Mouse (Mus musculus): ENCODE data around the gene Hic2. TPM values are rescaled to one million over a fixed set of nuclear protein-coding genes. Genes with fewer than 3 reads are reported as not detected.

The Hic2 gene
- polyA plus RNA-seq, 1 experiment from 2014 or later = 4.5 TPM

DNA sequence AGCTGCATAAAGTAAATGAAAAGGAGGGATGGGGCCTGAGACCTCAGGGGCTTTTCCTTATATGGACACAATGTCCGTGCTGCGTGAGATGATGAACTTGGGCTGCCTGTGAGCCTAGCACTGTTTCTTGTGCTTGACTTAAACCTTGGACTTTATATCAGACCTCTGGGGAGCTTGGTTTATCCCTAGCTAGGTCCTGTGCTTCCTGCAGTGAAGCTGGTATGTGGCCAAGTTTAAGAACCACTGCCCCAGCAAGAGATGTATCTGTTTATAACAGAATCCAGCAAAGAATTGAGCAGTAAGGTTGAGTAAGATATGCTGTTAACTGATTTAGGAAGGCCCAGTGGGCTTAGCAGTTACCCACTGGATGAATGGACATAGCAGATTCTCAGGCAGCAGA lies 6.0 kb downstream of the Hic2 start:
- H3K4me1 ChIP-seq = peaks cover 38% of the 10 kb centered on the region
- H3K9me3 ChIP-seq = no peaks in the 10 kb centered on the region
- ATAC-seq (ENCODE audit: insufficient read depth, low FRiP score, low read depth) = no peak
- H3K36me3 ChIP-seq = no peaks in the 10 kb centered on the region
- no peak overlapping the region for H3K4me3 ChIP-seq (replicated peaks)
- H3K9ac ChIP-seq = no peak overlapping the region
- 49% methylated on average over 2 of the region's 2 CpGs for WGBS
- H3K4me2 ChIP-seq = no peak overlapping the region
- no peaks in the 10 kb centered on the region for H3K27me3 ChIP-seq (replicated peaks)
- peak overlapping the region; percentile 21; the same call in 1 of the 2 replicates for H3K27ac ChIP-seq

DNA sequence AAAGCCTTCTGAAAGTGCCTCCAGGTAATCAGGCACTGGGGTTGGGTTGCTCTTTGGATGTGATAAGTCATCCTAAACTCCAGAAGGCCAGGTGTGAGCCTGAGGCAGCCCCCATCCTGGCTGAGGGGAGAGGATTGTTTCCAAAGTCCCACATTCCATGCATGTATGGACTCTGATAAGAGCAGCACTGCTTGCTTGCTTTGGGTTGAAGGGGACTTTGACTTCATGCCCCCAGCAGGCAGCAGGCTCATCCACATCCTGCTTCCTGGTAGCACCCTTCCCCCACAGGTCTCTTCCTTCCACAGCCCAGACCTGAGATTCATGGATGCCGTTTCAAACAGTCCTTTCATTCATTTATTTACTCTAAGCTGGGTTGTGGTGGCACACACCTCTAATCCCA lies 10.4 kb downstream of the Hic2 start:
- no peak overlapping the region for H3K4me2 ChIP-seq
- peaks cover 21% of the 10 kb centered on the region for H3K4me1 ChIP-seq
- 27% methylated on average over 1 of the region's 1 CpGs for WGBS

DNA sequence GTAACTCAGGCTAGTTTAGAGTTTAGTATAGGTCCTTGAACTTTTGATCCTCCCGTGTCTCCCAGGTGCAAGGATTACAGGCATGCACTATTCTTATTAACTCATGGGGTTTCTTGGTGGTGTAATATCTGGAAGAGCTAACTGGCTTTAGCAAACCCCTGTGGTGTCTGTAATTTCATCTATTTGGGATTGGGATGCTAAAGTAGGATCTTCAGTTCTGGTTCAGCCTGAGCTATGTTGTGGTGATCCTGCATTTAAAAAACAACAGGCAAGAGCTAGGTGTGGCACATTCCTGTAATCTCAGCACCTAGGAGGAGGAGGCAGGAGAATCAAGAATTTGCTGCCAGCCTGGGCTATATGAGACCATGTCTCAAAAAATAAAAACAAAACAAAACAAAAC lies 11.6 kb downstream of the Hic2 start:
- no peaks in the 10 kb centered on the region for H3K9me3 ChIP-seq
- H3K27me3 ChIP-seq (replicated peaks) = no peaks in the 10 kb centered on the region
- H3K36me3 ChIP-seq = no peaks in the 10 kb centered on the region
- H3K27ac ChIP-seq = no peak overlapping the region
- peaks cover 12% of the 10 kb centered on the region; the same call in 1 of the 2 replicates for H3K4me1 ChIP-seq
- no peak overlapping the region for H3K4me3 ChIP-seq (replicated peaks)
- 78% methylated on average over 1 of the region's 1 CpGs for whole genome bisulfite sequencing
- H3K9ac ChIP-seq = no peak overlapping the region
- no peak for ATAC-seq (ENCODE audit: insufficient read depth, low FRiP score, low read depth)
- H3K4me2 ChIP-seq = no peak overlapping the region

More for the DNA sequence above, 10.4 kb downstream of the Hic2 start:
- Histone ChIP-seq H3K27ac (no peak overlapping the region), H3K9ac (no peak overlapping the region), H3K36me3 (no peaks in the 10 kb centered on the region), H3K27me3 (replicated peaks) (no peaks in the 10 kb centered on the region), H3K9me3 (no peaks in the 10 kb centered on the region), H3K4me3 (replicated peaks) (no peak overlapping the region)
- peak; percentile 29; the same call in 1 of the 2 replicates for ATAC-seq (ENCODE audit: insufficient read depth, low FRiP score, low read depth)

DNA sequence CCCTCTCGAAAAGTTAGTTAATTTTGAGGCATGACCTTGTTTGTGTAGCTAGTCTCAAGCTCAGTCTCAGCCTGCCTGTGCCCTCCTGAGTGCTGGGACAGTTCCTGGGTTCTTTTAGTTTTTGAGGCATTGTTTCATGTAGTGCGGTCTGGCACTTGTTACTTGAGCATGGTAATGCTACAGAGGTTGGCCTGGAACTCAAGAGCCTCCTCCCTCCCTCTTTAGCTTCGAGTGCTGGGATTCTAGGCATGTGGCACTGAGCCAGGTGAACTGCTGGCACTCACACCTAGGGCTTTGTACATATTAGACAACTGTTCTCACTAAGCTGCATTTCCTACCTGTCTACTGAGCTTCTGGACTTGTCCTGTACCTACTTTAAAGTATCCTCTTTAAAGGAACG lies 14.4 kb downstream of the Hic2 start:
- no peak for ATAC-seq (ENCODE audit: insufficient read depth, low FRiP score, low read depth)
- Histone ChIP-seq H3K4me2 (no peak overlapping the region), H3K27ac (no peak overlapping the region), H3K4me1 (peaks cover 20% of the 10 kb centered on the region), H3K27me3 (replicated peaks) (no peaks in the 10 kb centered on the region), H3K4me3 (replicated peaks) (no peak overlapping the region), H3K9me3 (no peaks in the 10 kb centered on the region), H3K9ac (no peak overlapping the region), H3K36me3 (no peaks in the 10 kb centered on the region)
- 60% methylated on average over 4 of the region's 4 CpGs for WGBS

DNA sequence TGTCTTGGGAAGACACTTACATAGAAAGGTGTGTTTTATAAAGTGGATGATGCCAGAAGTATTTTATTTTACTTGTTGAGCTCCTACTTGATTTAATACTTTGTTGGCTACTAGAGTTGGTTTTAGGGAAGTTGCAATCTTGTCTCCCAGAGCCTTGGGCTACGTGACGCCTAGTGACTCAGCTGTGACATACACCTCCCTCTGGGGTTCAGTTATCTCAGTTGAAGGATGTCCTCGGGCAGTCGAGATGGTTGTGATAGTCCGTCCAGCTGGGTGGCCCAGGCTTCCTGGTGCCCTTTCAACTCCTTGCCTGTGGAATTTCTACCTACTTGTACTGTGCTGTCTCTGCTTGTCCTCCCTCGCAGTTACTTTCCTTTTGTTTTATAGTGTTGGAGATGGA lies 15.8 kb downstream of the Hic2 start:
- Histone ChIP-seq H3K9ac (no peak overlapping the region), H3K36me3 (no peaks in the 10 kb centered on the region), H3K4me1 (peaks cover 19% of the 10 kb centered on the region), H3K4me3 (replicated peaks) (no peak overlapping the region), H3K9me3 (no peaks in the 10 kb centered on the region), H3K27ac (no peak overlapping the region), H3K27me3 (replicated peaks) (no peaks in the 10 kb centered on the region), H3K4me2 (no peak overlapping the region)
- no peak for ATAC-seq (ENCODE audit: insufficient read depth, low FRiP score, low read depth)
- 41% methylated on average over 6 of the region's 6 CpGs for WGBS

DNA sequence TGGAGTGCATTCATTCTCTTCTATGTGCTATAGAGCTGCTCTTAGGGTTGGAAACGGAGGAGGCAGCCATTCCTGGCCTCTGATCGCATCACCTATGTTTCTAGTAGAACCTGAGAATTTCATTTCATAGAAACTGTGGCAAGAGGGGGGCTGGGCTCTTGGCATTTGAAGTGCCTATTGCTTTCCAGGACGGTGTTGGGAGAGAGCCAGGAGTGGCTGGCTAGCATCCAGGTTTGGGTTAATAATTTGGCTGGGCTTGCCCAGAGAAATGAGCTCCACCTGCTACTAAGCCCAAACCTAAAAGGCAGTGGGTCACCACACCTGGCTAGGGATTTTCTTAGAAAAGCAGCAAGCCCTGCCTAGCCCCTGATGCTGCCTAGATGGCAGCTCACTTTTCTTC lies 18.2 kb downstream of the Hic2 start:
- 41% methylated on average over 3 of the region's 3 CpGs for WGBS
- Histone ChIP-seq H3K4me2 (no peak overlapping the region), H3K4me1 (peaks cover 22% of the 10 kb centered on the region), H3K9me3 (no peaks in the 10 kb centered on the region), H3K4me3 (replicated peaks) (no peak overlapping the region), H3K9ac (no peak overlapping the region), H3K27me3 (replicated peaks) (no peaks in the 10 kb centered on the region), H3K36me3 (0 out of 2 replicates have a peak, but pooled peaks cover 2% of the 10 kb centered on the region), H3K27ac (no peak overlapping the region; the same call in 1 of the 2 replicates)
- no peak for ATAC-seq (ENCODE audit: insufficient read depth, low FRiP score, low read depth)

DNA sequence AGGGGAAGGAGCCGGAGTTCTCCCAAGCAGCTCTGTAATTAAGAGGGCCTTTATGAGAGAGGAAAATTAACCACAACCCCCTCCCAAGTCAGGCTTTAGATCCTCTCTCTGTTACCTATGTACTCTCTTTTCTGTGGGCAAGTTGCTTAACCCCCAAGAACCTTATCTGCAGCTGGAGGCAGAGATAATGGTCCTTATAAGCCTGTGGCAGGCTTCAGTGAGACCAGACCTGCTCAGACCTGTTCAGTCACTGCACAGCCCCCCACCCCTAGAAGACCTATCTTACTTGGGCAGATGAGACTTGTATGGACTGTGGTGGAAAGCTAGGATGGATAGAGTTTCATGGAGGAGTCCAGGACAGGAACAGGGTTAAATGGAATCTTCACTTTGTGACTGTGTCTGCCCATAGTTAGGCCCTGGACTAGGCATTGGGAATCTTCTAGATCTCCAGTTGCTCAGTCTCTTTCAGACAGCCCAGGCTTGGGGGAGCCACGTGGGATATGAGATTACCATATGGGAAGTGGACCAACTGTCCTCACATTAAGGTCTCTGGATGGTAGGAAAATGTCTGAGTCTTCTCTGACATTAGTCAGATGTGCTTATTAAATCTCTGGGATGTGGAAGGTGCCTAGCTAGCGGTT lies 18.8 kb downstream of the Hic2 start:
- peaks cover 22% of the 10 kb centered on the region for H3K4me1 ChIP-seq
- H3K9me3 ChIP-seq = no peaks in the 10 kb centered on the region
- ATAC-seq (ENCODE audit: insufficient read depth, low FRiP score, low read depth) = 0 out of 2 replicates have a peak, but pooled peaks have one; percentile 40
- no peaks in the 10 kb centered on the region for H3K27me3 ChIP-seq (replicated peaks)
- H3K4me2 ChIP-seq = no peak overlapping the region
- 61% methylated on average over 3 of the region's 3 CpGs for WGBS
- H3K9ac ChIP-seq = no peak overlapping the region
- no peak overlapping the region; the same call in 1 of the 2 replicates for H3K27ac ChIP-seq
- H3K4me3 ChIP-seq (replicated peaks) = no peak overlapping the region
- 0 out of 2 replicates have a peak, but pooled peaks cover 2% of the 10 kb centered on the region for H3K36me3 ChIP-seq

DNA sequence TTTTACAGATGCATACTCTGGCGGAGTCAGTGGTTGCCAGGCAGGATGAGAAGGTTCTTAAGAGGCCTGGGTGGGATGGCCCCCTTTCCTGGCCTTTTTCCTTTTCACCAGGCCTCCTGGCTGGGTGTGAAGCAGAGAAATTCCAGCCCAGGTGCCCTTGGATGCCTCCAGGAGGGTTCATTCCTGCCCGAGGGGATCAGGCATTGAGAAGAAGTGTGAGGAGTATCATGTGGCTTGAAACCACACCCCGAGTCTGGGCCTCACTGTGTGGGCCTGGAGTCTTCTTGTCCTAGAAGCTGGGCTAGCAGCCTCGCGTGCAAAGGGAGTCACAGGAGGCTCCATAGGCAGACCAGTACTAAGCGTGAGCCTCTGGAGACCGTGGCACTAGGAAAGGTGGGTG lies 19.5 kb downstream of the Hic2 start:
- Histone ChIP-seq H3K4me2 (no peak overlapping the region), H3K4me3 (replicated peaks) (no peak overlapping the region), H3K9me3 (no peaks in the 10 kb centered on the region), H3K36me3 (0 out of 2 replicates have a peak, but pooled peaks cover 7% of the 10 kb centered on the region), H3K4me1 (peaks cover 22% of the 10 kb centered on the region), H3K9ac (no peak overlapping the region), H3K27ac (no peak overlapping the region), H3K27me3 (replicated peaks) (no peaks in the 10 kb centered on the region)
- WGBS = 63% methylated on average over 7 of the region's 7 CpGs
- ATAC-seq (ENCODE audit: insufficient read depth, low FRiP score, low read depth) = no peak

DNA sequence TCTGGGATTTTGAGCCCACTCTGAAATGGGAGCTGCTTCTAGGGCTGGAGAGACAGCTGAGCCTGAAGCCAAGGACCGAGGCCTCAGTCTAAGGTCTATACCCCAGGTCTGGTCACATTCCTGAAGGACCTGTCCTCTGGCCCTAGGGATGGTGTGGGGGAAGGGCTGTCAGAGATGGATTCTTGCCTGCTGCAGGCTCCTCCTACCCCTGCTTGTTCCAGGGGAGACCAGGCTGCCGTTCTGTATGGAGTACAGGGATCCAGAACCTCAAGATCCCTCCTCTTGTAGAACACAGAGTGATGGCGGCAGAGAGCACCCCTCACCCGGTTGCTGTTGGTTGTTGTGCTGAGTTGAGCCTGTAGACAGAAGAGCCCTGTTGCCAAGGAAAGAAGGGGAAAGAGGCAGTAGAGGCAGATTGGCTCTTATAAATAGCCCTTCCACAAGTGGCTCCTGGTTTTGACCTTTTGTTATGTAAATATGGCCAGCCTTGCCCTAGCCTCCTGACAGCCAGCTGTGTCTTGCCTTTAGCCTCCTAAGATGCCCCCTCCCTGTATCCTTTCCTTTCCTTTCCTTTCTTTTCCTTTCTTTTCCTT lies 20.7 kb downstream of the Hic2 start:
- 36% methylated on average over 4 of the region's 4 CpGs for WGBS
- Histone ChIP-seq H3K4me3 (replicated peaks) (no peak overlapping the region), H3K4me1 (peaks cover 22% of the 10 kb centered on the region), H3K4me2 (no peak overlapping the region), H3K9ac (no peak overlapping the region), H3K27ac (no peak overlapping the region), H3K36me3 (peaks cover 16% of the 10 kb centered on the region; the same call in 1 of the 2 replicates), H3K27me3 (replicated peaks) (no peaks in the 10 kb centered on the region), H3K9me3 (no peaks in the 10 kb centered on the region)
- ATAC-seq (ENCODE audit: insufficient read depth, low FRiP score, low read depth) = no peak

DNA sequence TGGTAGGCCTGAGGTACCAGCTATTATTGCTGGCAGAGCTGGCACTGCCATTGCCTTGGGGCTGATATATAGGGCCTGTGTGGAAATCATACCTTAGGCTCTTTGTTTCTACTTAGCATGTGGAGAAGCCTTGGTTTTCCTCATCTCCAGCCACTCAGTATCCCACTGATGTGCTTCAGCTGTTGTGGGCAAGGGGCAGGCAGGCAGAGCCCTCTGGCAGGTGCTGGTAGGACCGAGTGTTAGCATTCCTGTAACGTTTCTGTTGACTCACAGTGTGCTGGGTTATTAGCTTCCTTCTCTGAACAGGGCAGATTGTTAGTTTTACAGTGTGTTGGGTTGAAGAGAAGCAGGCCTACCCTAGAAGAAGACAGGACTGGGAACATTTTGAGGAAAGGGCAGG lies 21.9 kb downstream of the Hic2 start:
- no peak overlapping the region for H3K4me2 ChIP-seq
- peaks cover 16% of the 10 kb centered on the region; the same call in 1 of the 2 replicates for H3K36me3 ChIP-seq
- H3K27me3 ChIP-seq (replicated peaks) = no peaks in the 10 kb centered on the region
- H3K4me1 ChIP-seq = peaks cover 22% of the 10 kb centered on the region
- H3K4me3 ChIP-seq (replicated peaks) = no peak overlapping the region
- no peaks in the 10 kb centered on the region for H3K9me3 ChIP-seq
- no peak overlapping the region for H3K9ac ChIP-seq
- H3K27ac ChIP-seq = no peak overlapping the region
- 53% methylated on average over 2 of the region's 2 CpGs for whole genome bisulfite sequencing
- no peak for ATAC-seq (ENCODE audit: insufficient read depth, low FRiP score, low read depth)

DNA sequence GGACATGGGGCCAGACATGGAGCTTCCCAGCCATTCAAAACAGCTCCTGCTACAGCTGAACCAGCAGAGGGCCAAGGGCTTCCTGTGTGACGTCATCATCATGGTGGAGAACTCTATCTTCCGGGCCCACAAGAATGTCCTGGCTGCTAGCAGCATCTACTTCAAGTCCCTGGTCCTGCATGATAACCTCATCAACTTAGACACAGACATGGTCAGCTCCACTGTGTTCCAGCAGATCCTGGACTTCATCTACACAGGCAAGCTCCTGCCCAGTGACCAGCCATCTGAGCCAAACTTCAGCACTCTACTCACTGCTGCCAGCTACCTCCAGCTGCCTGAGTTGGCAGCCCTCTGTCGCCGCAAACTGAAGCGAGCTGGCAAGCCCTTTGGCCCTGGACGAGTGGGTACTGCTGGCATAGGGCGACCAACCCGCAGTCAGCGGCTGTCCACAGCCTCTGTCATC lies 24.0 kb downstream of the Hic2 start:
- ATAC-seq (ENCODE audit: insufficient read depth, low FRiP score, low read depth) = no peak
- Histone ChIP-seq H3K9ac (no peak overlapping the region), H3K4me2 (no peak overlapping the region), H3K4me3 (replicated peaks) (no peak overlapping the region), H3K27me3 (replicated peaks) (no peaks in the 10 kb centered on the region), H3K27ac (no peak overlapping the region), H3K9me3 (no peaks in the 10 kb centered on the region), H3K36me3 (peaks cover 16% of the 10 kb centered on the region; the same call in 1 of the 2 replicates), H3K4me1 (peaks cover 9% of the 10 kb centered on the region; the same call in 1 of the 2 replicates)
- WGBS = 91% methylated on average over 9 of the region's 9 CpGs

DNA sequence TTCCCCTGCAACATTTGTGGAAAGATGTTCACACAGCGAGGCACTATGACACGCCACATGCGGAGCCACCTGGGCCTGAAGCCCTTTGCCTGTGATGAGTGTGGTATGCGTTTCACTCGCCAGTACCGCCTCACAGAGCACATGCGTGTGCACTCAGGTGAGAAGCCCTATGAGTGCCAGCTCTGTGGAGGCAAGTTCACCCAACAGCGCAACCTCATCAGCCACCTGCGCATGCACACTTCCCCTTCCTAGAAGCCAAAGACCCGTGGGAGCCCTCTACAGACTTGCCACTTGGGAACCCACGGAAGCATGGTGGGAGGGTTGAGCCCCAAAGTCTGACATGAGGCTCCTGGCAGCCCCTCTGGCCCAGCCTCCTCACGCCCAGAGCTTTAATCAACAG lies 25.5 kb downstream of the Hic2 start:
- Histone ChIP-seq H3K36me3 (peaks cover 16% of the 10 kb centered on the region; the same call in 1 of the 2 replicates), H3K27ac (no peak overlapping the region), H3K4me2 (no peak overlapping the region), H3K9me3 (no peaks in the 10 kb centered on the region), H3K27me3 (replicated peaks) (no peaks in the 10 kb centered on the region), H3K4me1 (peaks cover 5% of the 10 kb centered on the region; the same call in 1 of the 2 replicates), H3K9ac (no peak overlapping the region), H3K4me3 (replicated peaks) (no peak overlapping the region)
- no peak for ATAC-seq (ENCODE audit: insufficient read depth, low FRiP score, low read depth)
- 94% methylated on average over 12 of the region's 12 CpGs for WGBS

All from stomach, embryonic 15.5 days (tissue).